Mouse (Mus musculus): ENCODE data around the gene Gm9887. TPM values are rescaled to one million over a fixed set of nuclear protein-coding genes. Genes with fewer than 3 reads are reported as not detected.
"Not testable (repeated sequence)": the region's sequence is repeated elsewhere in the genome, so short reads cannot be mapped to it uniquely, and the experiment has no call there.

Gm9887 gene
- total and polyA plus RNA-seq, 3 experiments, result 3.4 to 4.3 TPM; not detected in 1

- TF ChIP-seq ZMIZ1 (IDR thresholded peaks at IDR 0.05; ENCODE audit: low read depth, low read length), result peak; percentile 70
- TF ChIP-seq MEF2A (IDR thresholded peaks at IDR 0.05; ENCODE audit: borderline replicate concordance, low read depth, low read length), result no peak
- TF ChIP-seq TBP (conservative IDR thresholded peaks at IDR 0.05; ENCODE audit: low read depth, low read length), result peak; percentile 90
- peak; percentile 88 for TF ChIP-seq TCF12 (IDR thresholded peaks at IDR 0.05; ENCODE audit: low read depth, low read length)
- TF ChIP-seq ZKSCAN1 (IDR thresholded peaks at IDR 0.05; ENCODE audit: borderline replicate concordance, low read depth, low read length), result no peak
- TF ChIP-seq E2F4 (IDR thresholded peaks at IDR 0.05; ENCODE audit: insufficient replicate concordance, low read depth, low read length), result 0 out of 2 replicates have a peak, but pooled peaks have one; percentile 39
- TF ChIP-seq USF2 (conservative IDR thresholded peaks at IDR 0.05; ENCODE audit: low read depth, low read length), result no peak
Observed at GRCm38 (mm10) chr12:69363899-69364762, 8.1 kb downstream of the Gm9887 start (continued).

DNA sequence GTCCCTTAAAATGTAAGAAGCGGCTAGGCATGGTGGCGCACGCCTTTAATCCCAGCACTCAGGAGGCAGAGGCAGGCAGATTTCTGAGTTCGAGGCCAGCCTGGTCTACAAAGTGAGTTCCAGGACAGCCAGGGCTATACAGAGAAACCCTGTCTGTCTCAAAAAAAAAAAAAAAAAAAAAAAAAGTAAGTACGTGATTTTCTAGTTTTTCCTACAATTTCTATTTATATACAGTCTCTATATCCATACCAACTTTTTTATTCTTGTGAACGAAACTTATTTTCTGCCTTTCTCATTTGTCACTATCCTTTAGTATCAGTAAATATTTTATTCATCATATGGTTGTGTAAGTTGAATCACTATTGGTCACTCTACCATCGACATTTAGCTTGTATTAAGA lies 9.1 kb downstream of the Gm9887 start:
- TF ChIP-seq ZNF384 (IDR thresholded peaks at IDR 0.05; ENCODE audit: low read depth, low read length), result peak; percentile 52; the same call in 1 of the 2 replicates
- DNase-seq (ENCODE audit: extremely low read depth); H3K79me2 ChIP-seq (replicated peaks; ENCODE audit: control insufficient read depth, extremely low read depth, insufficient read depth, poor library complexity, severe bottlenecking); dilution Hi-C loops (cut with MboI; ENCODE audit: extremely low pct_ligation_motif_present, extremely low pct_unique_long_range_greater_than_20kb, low sequenced_read_pairs); in situ Hi-C loops (cut with MboI; ENCODE audit: low pct_ligation_motif_present, low pct_unique_long_range_greater_than_20kb, low sequenced_read_pairs); H3K27me3 ChIP-seq (replicated peaks); H3K36me3 ChIP-seq (replicated peaks in 1 of 2; ENCODE audit: control insufficient read depth in 1 of 2, insufficient read depth in 1 of 2, low read length in 1 of 2); H3K9me3 ChIP-seq (replicated peaks; ENCODE audit: low read length): not testable (repeated sequence)
- Histone ChIP-seq H3K4me3 (replicated peaks in 1 of 3; ENCODE audit: low read depth in 2 of 3, low read length in 2 of 3, poor library complexity in 1 of 3) (peak overlapping the region in 2 of 3 experiments; percentile 63 to 67), H3K4me2 (ENCODE audit: insufficient read depth, low read depth, poor library complexity, severe bottlenecking) (peak overlapping the region; percentile 45; the same call in 1 of the 2 replicates), H3K4me1 (ENCODE audit: control insufficient read depth in 1 of 2, insufficient read depth in 2 of 2) (peaks cover 0 to 31% of the 10 kb centered on the region in 2 experiments; a peak in 2 of 4 replicates), H3K27ac (ENCODE audit: insufficient read depth, low read depth) (0 out of 2 replicates have a peak overlapping the region, but pooled peaks have one; percentile 47), H3K9ac (ENCODE audit: insufficient read depth, low read depth) (peak overlapping the region; percentile 59; the same call in 1 of the 2 replicates)

DNA sequence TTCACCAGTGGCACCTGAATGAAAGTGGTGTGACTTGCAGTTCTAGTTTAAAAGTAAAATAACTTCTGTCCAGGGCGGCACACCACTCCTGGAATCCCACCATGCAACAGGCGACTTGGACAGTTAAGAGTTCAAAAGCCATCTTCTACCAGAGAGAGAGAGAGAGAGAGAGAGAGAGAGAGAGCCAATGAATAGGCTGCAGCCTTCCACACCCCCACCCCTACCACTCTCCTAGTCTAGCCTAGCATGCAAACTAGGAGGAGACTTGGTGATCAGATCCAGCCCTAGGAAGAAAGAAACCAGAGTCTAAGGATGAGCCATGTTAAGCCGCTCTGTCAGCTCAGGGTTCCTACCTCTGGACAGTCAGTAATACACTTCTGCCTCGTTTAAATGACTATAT lies 9.9 kb downstream of the Gm9887 start:
- in situ Hi-C loops (cut with MboI; ENCODE audit: low pct_ligation_motif_present, low pct_unique_long_range_greater_than_20kb, low sequenced_read_pairs) (no loop called here), dilution Hi-C loops (cut with MboI; ENCODE audit: extremely low pct_ligation_motif_present, extremely low pct_unique_long_range_greater_than_20kb, low sequenced_read_pairs) (no loop called here)
- H3K9ac ChIP-seq (ENCODE audit: insufficient read depth, low read depth), result peak overlapping the region; percentile 86
- TF ChIP-seq IRF4 (IDR thresholded peaks at IDR 0.05; ENCODE audit: low read depth, low read length) (peak; percentile 52), MAX (IDR thresholded peaks at IDR 0.05; ENCODE audit: low read length) (no peak), ZC3H11A (IDR thresholded peaks at IDR 0.05; ENCODE audit: low read depth, low read length) (no peak), USF1 (IDR thresholded peaks at IDR 0.05; ENCODE audit: low read depth, low read length) (no peak), ZMIZ1 (IDR thresholded peaks at IDR 0.05; ENCODE audit: low read depth, low read length) (no peak), CTCF (conservative IDR thresholded peaks at IDR 0.05 in 1 of 2, IDR thresholded peaks at IDR 0.05 in 1 of 2; ENCODE audit: low read depth in 2 of 2, low read length in 2 of 2) (no peak), GABPA (IDR thresholded peaks at IDR 0.05; ENCODE audit: insufficient replicate concordance, low read depth, low read length) (no peak), MAZ (IDR thresholded peaks at IDR 0.05; ENCODE audit: low read depth, low read length) (0 out of 2 replicates have a peak, but pooled peaks have one; percentile 35), RCOR1 (conservative IDR thresholded peaks at IDR 0.05; ENCODE audit: low read depth, low read length) (0 out of 2 replicates have a peak, but pooled peaks have one; percentile 40), ETS1 (conservative IDR thresholded peaks at IDR 0.05; ENCODE audit: low read depth, low read length) (no peak), MXI1 (IDR thresholded peaks at IDR 0.05; ENCODE audit: low read depth, low read length) (peak; percentile 54; the same call in 1 of the 2 replicates), UBTF (IDR thresholded peaks at IDR 0.05; ENCODE audit: low read depth, low read length) (no peak), MEF2A (IDR thresholded peaks at IDR 0.05; ENCODE audit: borderline replicate concordance, low read depth, low read length) (no peak), RAD21 (IDR thresholded peaks at IDR 0.05; ENCODE audit: low read depth, low read length) (no peak; the same call in 1 of the 2 replicates), NRF1 (IDR thresholded peaks at IDR 0.05; ENCODE audit: low read depth, low read length) (no peak), CHD2 (IDR thresholded peaks at IDR 0.05; ENCODE audit: low read length) (no peak), POLR2AphosphoS2 (IDR thresholded peaks at IDR 0.05; ENCODE audit: low read depth, low read length) (no peak), BHLHE40 (IDR thresholded peaks at IDR 0.05; ENCODE audit: low read depth, low read length) (peak; percentile 8; the same call in 1 of the 2 replicates), KAT2A (IDR thresholded peaks at IDR 0.05; ENCODE audit: insufficient replicate concordance, low read length) (no peak), MYC (IDR thresholded peaks at IDR 0.05; ENCODE audit: low read depth, low read length) (0 out of 2 replicates have a peak, but pooled peaks have one; percentile 54), ELF1 (IDR thresholded peaks at IDR 0.05; ENCODE audit: low read depth, low read length) (no peak)

More for the DNA sequence above, 9.9 kb downstream of the Gm9887 start:
- H3K27ac ChIP-seq (ENCODE audit: insufficient read depth, low read depth), result peak overlapping the region; percentile 47
- no peaks in the 10 kb centered on the region for H3K9me3 ChIP-seq (replicated peaks; ENCODE audit: low read length)
- peaks cover 0 to 24% of the 10 kb centered on the region in 2 experiments; a peak in 2 of 4 replicates for H3K4me1 ChIP-seq (ENCODE audit: control insufficient read depth in 1 of 2, insufficient read depth in 2 of 2)
- H3K36me3 ChIP-seq (replicated peaks in 1 of 2; ENCODE audit: control insufficient read depth in 1 of 2, insufficient read depth in 1 of 2, low read length in 1 of 2), result no peaks in the 10 kb centered on the region
- 0 out of 2 replicates have a peak, but pooled peaks cover 2% of the 10 kb centered on the region for H3K79me2 ChIP-seq (replicated peaks; ENCODE audit: control insufficient read depth, extremely low read depth, insufficient read depth, poor library complexity, severe bottlenecking)
- no peaks in the 10 kb centered on the region for H3K27me3 ChIP-seq (replicated peaks)
- peak overlapping the region; percentile 58 to 66 (median 63) for H3K4me3 ChIP-seq (replicated peaks in 1 of 3; ENCODE audit: low read depth in 2 of 3, low read length in 2 of 3, poor library complexity in 1 of 3)
- H3K4me2 ChIP-seq (ENCODE audit: insufficient read depth, low read depth, poor library complexity, severe bottlenecking), result peak overlapping the region; percentile 45
- peak; percentile 77 for DNase-seq (ENCODE audit: extremely low read depth)
